Mouse (Mus musculus): ENCODE measurements at regions not wholly inside any gene's neighbourhood (a gene's known extent, or its start where the extent isn't known, plus 50 kb on each side); places are given as distances from the start of the nearest gene placed in this dataset. TPM values are rescaled to one million over a fixed set of nuclear protein-coding genes. Genes with fewer than 3 reads are reported as not detected.

DNA sequence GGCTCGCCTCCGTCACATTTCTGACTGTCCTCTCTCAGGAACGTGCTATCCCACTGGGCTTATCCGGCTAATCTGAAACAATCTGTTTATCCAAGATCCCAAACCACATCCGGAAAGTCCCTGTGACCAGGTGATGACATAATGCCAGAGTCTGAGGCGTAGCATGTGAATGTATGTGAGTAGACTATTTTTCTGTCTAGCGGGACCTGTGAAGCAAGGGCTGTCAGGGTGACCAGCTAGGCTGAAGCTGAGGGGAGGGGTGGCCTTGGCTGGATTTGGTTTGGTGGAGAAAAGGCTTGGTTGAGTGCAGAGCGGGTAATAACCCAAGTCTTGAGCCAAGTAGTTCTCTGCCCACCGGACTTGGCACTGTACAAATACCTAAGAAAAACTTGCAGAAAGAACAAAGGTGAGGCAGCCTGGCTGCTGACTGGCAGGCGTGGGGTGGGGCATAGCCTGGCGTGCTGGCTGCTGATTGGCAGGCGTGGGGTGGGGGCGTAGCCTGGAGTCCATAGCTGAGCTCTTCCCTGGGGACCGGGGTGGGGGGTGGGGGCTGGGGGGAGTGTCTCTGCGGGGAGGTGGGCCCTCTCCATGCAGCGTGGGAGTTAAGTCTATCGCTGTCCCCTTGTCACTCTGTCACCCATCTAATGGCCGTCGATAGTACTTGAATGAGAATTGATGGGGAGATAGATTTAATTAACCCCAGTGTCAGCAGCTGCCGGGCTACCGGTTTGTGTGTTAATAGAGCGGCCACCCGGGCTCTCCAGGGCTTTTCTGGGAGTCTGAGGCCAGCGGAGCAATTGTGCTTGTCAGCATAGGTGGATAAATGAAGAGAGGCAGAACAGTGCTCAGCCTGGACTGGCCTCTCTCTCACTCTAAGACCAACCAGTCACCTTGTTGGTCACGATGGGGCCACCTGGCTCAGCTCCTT is 54.2 kb upstream of the Unc5b start:
- no peaks in the 10 kb centered on the region for H3K4me1 ChIP-seq (replicated peaks; ENCODE audit: control insufficient read depth, insufficient read depth)
- H3K27ac ChIP-seq (replicated peaks): no peak overlapping the region
- 26% methylated on average over 25 of the region's 25 CpGs for WGBS
- no peaks in the 10 kb centered on the region for H3K27me3 ChIP-seq (ENCODE audit: control insufficient read depth, insufficient read depth, low read length)
- H3K36me3 ChIP-seq (ENCODE audit: control insufficient read depth, insufficient read depth, low read length): no peaks in the 10 kb centered on the region
- H3K9me3 ChIP-seq (ENCODE audit: control insufficient read depth, low read length): no peaks in the 10 kb centered on the region
- no peak overlapping the region for H3K9ac ChIP-seq (ENCODE audit: low read length)
- no peak overlapping the region for H3K4me3 ChIP-seq (ENCODE audit: low read depth, low read length)
- ATAC-seq (ENCODE audit: low FRiP score, low TSS enrichment) (peak; percentile 64; the same call in 1 of the 2 replicates), DNase-seq (ENCODE audit: low spot score) (peak; percentile 51)
- no peak overlapping the region for H3K4me2 ChIP-seq (replicated peaks; ENCODE audit: low read depth)
- no peak for TF ChIP-seq CTCF (IDR thresholded peaks at IDR 0.05; ENCODE audit: low read depth)
- TF ChIP-seq EP300 (optimal IDR thresholded peaks at IDR 0.05): no peak

DNA sequence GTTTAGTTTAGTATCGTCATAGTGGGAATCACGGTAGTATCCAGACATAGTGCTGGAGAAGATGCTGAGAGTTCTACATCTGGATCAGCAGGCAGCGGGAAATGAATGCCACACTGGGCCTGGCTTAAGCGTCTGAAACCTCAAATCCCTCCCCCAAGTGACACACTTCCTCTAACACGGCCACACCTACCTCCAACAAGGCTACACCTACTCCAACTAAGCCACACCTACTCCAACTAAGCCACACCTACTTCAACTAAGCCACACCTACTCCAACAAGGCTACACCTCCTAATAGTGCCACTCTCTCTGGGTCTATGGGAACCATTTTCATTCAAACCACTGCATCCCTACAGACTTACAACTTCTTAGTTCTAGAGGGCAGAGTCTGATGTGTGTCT is 53.4 kb upstream of the Unc5b start:
- Histone ChIP-seq H3K9ac (ENCODE audit: low read length) (no peak overlapping the region), H3K27ac (replicated peaks) (no peak overlapping the region), H3K4me3 (ENCODE audit: low read depth, low read length) (no peak overlapping the region), H3K36me3 (ENCODE audit: control insufficient read depth, insufficient read depth, low read length) (no peaks in the 10 kb centered on the region), H3K9me3 (ENCODE audit: control insufficient read depth, low read length) (no peaks in the 10 kb centered on the region), H3K4me1 (replicated peaks; ENCODE audit: control insufficient read depth, insufficient read depth) (no peaks in the 10 kb centered on the region), H3K4me2 (replicated peaks; ENCODE audit: low read depth) (no peak overlapping the region), H3K27me3 (ENCODE audit: control insufficient read depth, insufficient read depth, low read length) (no peaks in the 10 kb centered on the region)
- 91% methylated on average over 5 of the region's 5 CpGs for WGBS
- ATAC-seq (ENCODE audit: low FRiP score, low TSS enrichment) (peak; percentile 41; the same call in 1 of the 2 replicates), DNase-seq (ENCODE audit: low spot score) (no peak)
- TF ChIP-seq CTCF (IDR thresholded peaks at IDR 0.05; ENCODE audit: low read depth): no peak

MicroRNA genes in the stretch of these regions (microRNA counts, 519-probe panel; counts per million panel counts)
- not detected for microRNA mmu-miR-466j

Small RNA genes in the stretch of these regions (microRNA-seq; reads per million reads assigned to microRNA genes)
- gene Mir466j: not detected
- not detected for gene Mir6408
